Mouse (Mus musculus): ENCODE data around the gene Eef2. TPM values are rescaled to one million over a fixed set of nuclear protein-coding genes. Genes with fewer than 3 reads are reported as not detected.

The Eef2 gene
- total and polyA plus RNA-seq, 3 experiments = 1,752 to 4,660 (median 2,649) TPM

DNA sequence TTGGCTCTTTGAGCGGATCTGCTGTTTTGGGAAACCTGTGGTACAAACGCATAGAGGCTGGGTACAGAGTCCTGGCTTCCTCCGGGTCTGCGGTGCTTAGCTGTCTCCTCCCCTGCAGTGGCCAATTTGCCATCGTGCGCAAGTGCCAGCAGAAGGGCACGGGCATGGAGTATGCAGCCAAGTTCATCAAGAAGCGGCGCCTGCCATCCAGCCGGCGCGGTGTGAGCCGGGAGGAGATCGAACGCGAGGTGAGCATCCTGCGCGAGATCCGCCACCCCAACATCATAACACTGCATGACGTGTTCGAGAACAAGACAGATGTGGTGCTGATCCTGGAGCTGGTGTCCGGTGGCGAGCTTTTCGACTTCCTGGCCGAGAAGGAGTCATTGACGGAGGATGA is 13.4 kb downstream of the Eef2 start:
- Histone ChIP-seq H3K27me3 (replicated peaks) (peaks cover 2% of the 10 kb centered on the region), H3K4me3 (replicated peaks in 1 of 3; ENCODE audit: low read depth in 2 of 3, low read length in 2 of 3, poor library complexity in 1 of 3) (no peak overlapping the region), H3K4me2 (ENCODE audit: insufficient read depth, low read depth, poor library complexity, severe bottlenecking) (no peak overlapping the region), H3K9ac (ENCODE audit: insufficient read depth, low read depth) (no peak overlapping the region), H3K9me3 (replicated peaks; ENCODE audit: low read length) (no peaks in the 10 kb centered on the region), H3K36me3 (replicated peaks in 1 of 2; ENCODE audit: control insufficient read depth in 1 of 2, insufficient read depth in 1 of 2, low read length in 1 of 2) (peaks cover 35 to 58% of the 10 kb centered on the region in 2 experiments), H3K27ac (ENCODE audit: insufficient read depth, low read depth) (no peak overlapping the region), H3K4me1 (ENCODE audit: control insufficient read depth in 1 of 2, insufficient read depth in 2 of 2) (peaks cover 14 to 34% of the 10 kb centered on the region in 2 experiments), H3K79me2 (replicated peaks; ENCODE audit: control insufficient read depth, extremely low read depth, insufficient read depth, poor library complexity, severe bottlenecking) (no peaks in the 10 kb centered on the region)
- DNase-seq (ENCODE audit: extremely low read depth) = no peak
- dilution Hi-C loops (cut with MboI; ENCODE audit: extremely low pct_ligation_motif_present, extremely low pct_unique_long_range_greater_than_20kb, low sequenced_read_pairs) (no loop called here), in situ Hi-C loops (cut with MboI; ENCODE audit: low pct_ligation_motif_present, low pct_unique_long_range_greater_than_20kb, low sequenced_read_pairs) (loop anchor here (10.0 kb wide), 1 partner anchor 165 kb away; the partner anchor contains the start of genes Hmg20b and Mfsd12)
- TF ChIP-seq ZMIZ1 (IDR thresholded peaks at IDR 0.05; ENCODE audit: low read depth, low read length) (no peak), USF2 (conservative IDR thresholded peaks at IDR 0.05; ENCODE audit: low read depth, low read length) (no peak), IRF4 (IDR thresholded peaks at IDR 0.05; ENCODE audit: low read depth, low read length) (no peak), ZNF384 (IDR thresholded peaks at IDR 0.05; ENCODE audit: low read depth, low read length) (no peak), E2F4 (IDR thresholded peaks at IDR 0.05; ENCODE audit: insufficient replicate concordance, low read depth, low read length) (no peak), MXI1 (IDR thresholded peaks at IDR 0.05; ENCODE audit: low read depth, low read length) (no peak), MYC (IDR thresholded peaks at IDR 0.05; ENCODE audit: low read depth, low read length) (no peak), GABPA (IDR thresholded peaks at IDR 0.05; ENCODE audit: insufficient replicate concordance, low read depth, low read length) (no peak), POLR2A (IDR thresholded peaks at IDR 0.05; ENCODE audit: low read depth, low read length) (no peak), USF1 (IDR thresholded peaks at IDR 0.05; ENCODE audit: low read depth, low read length) (no peak), CTCF (conservative IDR thresholded peaks at IDR 0.05 in 1 of 2, IDR thresholded peaks at IDR 0.05 in 1 of 2; ENCODE audit: low read depth in 2 of 2, low read length in 2 of 2) (no peak), RAD21 (IDR thresholded peaks at IDR 0.05; ENCODE audit: low read depth, low read length) (no peak), UBTF (IDR thresholded peaks at IDR 0.05; ENCODE audit: low read depth, low read length) (no peak), JUN (IDR thresholded peaks at IDR 0.05; ENCODE audit: insufficient read depth, low read depth, low read length) (no peak), NELFE (IDR thresholded peaks at IDR 0.05; ENCODE audit: low read depth, low read length) (no peak), NRF1 (IDR thresholded peaks at IDR 0.05; ENCODE audit: low read depth, low read length) (no peak)

DNA sequence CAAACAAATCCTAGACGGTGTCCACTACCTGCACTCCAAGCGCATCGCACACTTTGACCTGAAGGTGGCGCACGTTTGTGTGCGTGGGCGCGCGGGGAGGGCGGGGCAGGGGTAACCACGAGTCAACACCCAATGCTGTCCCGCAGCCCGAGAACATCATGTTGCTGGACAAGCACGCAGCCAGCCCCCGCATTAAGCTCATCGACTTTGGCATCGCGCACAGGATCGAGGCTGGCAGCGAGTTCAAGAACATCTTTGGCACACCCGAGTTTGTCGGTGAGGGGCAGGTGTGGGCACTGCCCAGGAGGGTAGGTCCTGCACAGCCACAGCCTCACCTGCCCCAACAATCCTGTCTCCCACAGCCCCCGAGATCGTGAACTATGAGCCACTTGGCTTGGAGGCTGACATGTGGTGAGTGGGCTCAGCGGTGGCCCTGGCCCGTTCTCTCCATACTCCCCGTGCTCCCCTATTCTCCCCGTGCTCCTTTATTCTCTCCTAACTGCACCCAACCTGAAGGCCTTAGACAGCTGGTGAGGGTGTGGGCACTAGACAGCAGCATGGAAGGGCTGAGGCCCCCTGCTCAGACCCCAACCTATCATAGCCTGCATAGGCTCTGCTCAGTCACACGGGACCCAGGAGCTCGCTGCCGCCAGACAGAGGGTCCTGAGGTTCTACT is 13.9 kb downstream of the Eef2 start:
- no peak overlapping the region for H3K9ac ChIP-seq (ENCODE audit: insufficient read depth, low read depth)
- in situ Hi-C loops (cut with MboI; ENCODE audit: low pct_ligation_motif_present, low pct_unique_long_range_greater_than_20kb, low sequenced_read_pairs) = loop anchor here (10.0 kb wide), 1 partner anchor 164 kb away; the partner anchor contains the start of genes Hmg20b and Mfsd12

More for the DNA sequence above, 13.9 kb downstream of the Eef2 start:
- Histone ChIP-seq H3K4me2 (ENCODE audit: insufficient read depth, low read depth, poor library complexity, severe bottlenecking) (no peak overlapping the region), H3K4me1 (ENCODE audit: control insufficient read depth in 1 of 2, insufficient read depth in 2 of 2) (peaks cover 19 to 40% of the 10 kb centered on the region in 2 experiments), H3K79me2 (replicated peaks; ENCODE audit: control insufficient read depth, extremely low read depth, insufficient read depth, poor library complexity, severe bottlenecking) (no peaks in the 10 kb centered on the region), H3K36me3 (replicated peaks in 1 of 2; ENCODE audit: control insufficient read depth in 1 of 2, insufficient read depth in 1 of 2, low read length in 1 of 2) (peaks cover 30 to 53% of the 10 kb centered on the region in 2 experiments), H3K27ac (ENCODE audit: insufficient read depth, low read depth) (no peak overlapping the region), H3K4me3 (replicated peaks in 1 of 3; ENCODE audit: low read depth in 2 of 3, low read length in 2 of 3, poor library complexity in 1 of 3) (no peak overlapping the region), H3K9me3 (replicated peaks; ENCODE audit: low read length) (no peaks in the 10 kb centered on the region), H3K27me3 (replicated peaks) (peaks cover 2% of the 10 kb centered on the region)
- dilution Hi-C loops (cut with MboI; ENCODE audit: extremely low pct_ligation_motif_present, extremely low pct_unique_long_range_greater_than_20kb, low sequenced_read_pairs) = no loop called here
- DNase-seq (ENCODE audit: extremely low read depth) = no peak
- TF ChIP-seq ELF1 (IDR thresholded peaks at IDR 0.05; ENCODE audit: low read depth, low read length) = no peak
- TF ChIP-seq CTCF (conservative IDR thresholded peaks at IDR 0.05 in 1 of 2, IDR thresholded peaks at IDR 0.05 in 1 of 2; ENCODE audit: low read depth in 2 of 2, low read length in 2 of 2) = peak; percentile 10 to 37; a peak in 2 of 4 replicates
